Mouse (Mus musculus) forebrain, embryonic 14.5 days (tissue): ENCODE results near the gene Olfr67. TPM values are rescaled to one million over a fixed set of nuclear protein-coding genes. Genes with fewer than 3 reads are reported as not detected.
"Not testable (repeated sequence)": the region's sequence is repeated elsewhere in the genome, so short reads cannot be mapped to it uniquely, and the experiment has no call there.

Experiments used
- ATAC-seq: fragments of 200-750 bp; cut with Nextera tagmentation; 2 replicates; pipeline ENCODE4 v1.8.0; 2017; ENCODE audit warnings: mild to moderate bottlenecking, moderate library complexity
- DNase-seq: peaks from one replicate; pipeline ENCODE4 v3.0.0-alpha.2; 2015; ENCODE audit warnings: low spot score
- H3K27ac ChIP-seq: fragments of 300-500 bp; sonication (generic); 2 replicates; pipeline ENCODE4 v1.5.1; 2014; ENCODE audit warnings: low read depth, mild to moderate bottlenecking, control low read depth, low read length, moderate library complexity
- H3K27me3 ChIP-seq: fragments of 300-500 bp; sonication (generic); replicated peaks from 2 replicates; pipeline ENCODE4 v1.6.1; 2014; ENCODE audit warnings: low read length, control low read depth, mixed read lengths; ENCODE audit not compliant: control insufficient read depth, insufficient read depth
- H3K36me3 ChIP-seq: fragments of 300-500 bp; sonication (generic); 2 replicates; pipeline ENCODE4 v1.6.1; 2014; ENCODE audit warnings: low read length, control low read depth; ENCODE audit not compliant: control insufficient read depth, insufficient read depth
- H3K4me1 ChIP-seq: fragments of 300-500 bp; sonication (generic); 2 replicates; pipeline ENCODE4 v1.6.1; 2014; ENCODE audit warnings: antibody characterized with exemption, low read length, control low read depth; ENCODE audit not compliant: control insufficient read depth, insufficient read depth
- H3K4me2 ChIP-seq: fragments of 300-500 bp; sonication (generic); 2 replicates; pipeline ENCODE4 v1.6.1; 2014; ENCODE audit warnings: mild to moderate bottlenecking, control low read depth, low read length
- H3K4me3 ChIP-seq: fragments of 300-500 bp; sonication (generic); 2 replicates; pipeline ENCODE4 v1.5.1; 2014; ENCODE audit warnings: low read depth, low read length, control low read depth
- H3K9ac ChIP-seq: fragments of 300-500 bp; sonication (generic); 2 replicates; pipeline ENCODE4 v1.6.1; 2014; ENCODE audit warnings: mild to moderate bottlenecking, low read length, control low read depth, moderate library complexity
- H3K9me3 ChIP-seq: fragments of 300-500 bp; sonication (generic); replicated peaks from 2 replicates; pipeline ENCODE4 v1.6.1; 2016; ENCODE audit warnings: low read length, control low read depth, mixed read lengths; ENCODE audit not compliant: control insufficient read depth
- WGBS: fragments of 180-500 bp; shearing (Covaris S2); extraction: QIAGEN DNeasy Blood & Tissue Kit; methylation state at CpG from one replicate; pipeline ENCODE4 v1.1.7; 2014; 5-methylcytosine and 5-hydroxymethylcytosine counted together
- polyA plus RNA-seq: library from polyadenylated mRNA; unstranded; fragments of >200 nt; fragmentation: Nextera tagmentation; extraction: Ambion mirVana; gene quantifications from 2 replicates; pipeline ENCODE4 v1.2.1, GENCODE M21; 2014

The Olfr67 gene
- polyA plus RNA-seq, 1 experiment from 2014 or later, result not detected

GRCm38 (mm10) chr7:103792669-103793388 is 1.2 kb upstream of the Olfr67 start:
- no peak for ATAC-seq

GRCm38 (mm10) chr7:103779598-103779997 is 12.0 kb downstream of the Olfr67 start, which contains the start of gene Olfr68:
Olfr68 (minus strand) TSS chr7:103779698.
- H3K4me3 ChIP-seq, result no peak within 1 kb of the TSS
- H3K27me3 ChIP-seq, result no peaks in the 10 kb centered on the region
- ATAC-seq, result no peak
- H3K4me2 ChIP-seq, result no peak within 1 kb of the TSS
- no peak for DNase-seq
- H3K4me1 ChIP-seq, result no peaks in the 10 kb centered on the region
- no peaks in the 10 kb centered on the region for H3K36me3 ChIP-seq
- no peaks in the 10 kb centered on the region for H3K9me3 ChIP-seq
- H3K9ac ChIP-seq, result no peak within 1 kb of the TSS
- no peak within 1 kb of the TSS for H3K27ac ChIP-seq
- 72% methylated on average over 3 of the region's 3 CpGs for WGBS

More at GRCm38 (mm10) chr7:103792669-103793388, 1.2 kb upstream of the Olfr67 start:
- H3K9me3 ChIP-seq, result no peaks in the 10 kb centered on the region
- no peaks in the 10 kb centered on the region for H3K36me3 ChIP-seq
- no peak overlapping the region for H3K27ac ChIP-seq
- no peak overlapping the region for H3K4me3 ChIP-seq
- DNase-seq, result no peak
- H3K4me2 ChIP-seq, result no peak overlapping the region
- no peaks in the 10 kb centered on the region for H3K4me1 ChIP-seq
- WGBS, result 29% methylated on average over 4 of the region's 4 CpGs
- H3K27me3 ChIP-seq, result no peaks in the 10 kb centered on the region
- no peak overlapping the region for H3K9ac ChIP-seq

GRCm38 (mm10) chr7:103777652-103778051 is 14.0 kb downstream of the Olfr67 start:
- not testable (repeated sequence) for H3K9ac ChIP-seq, H3K27me3 ChIP-seq, H3K36me3 ChIP-seq, H3K4me1 ChIP-seq, H3K4me3 ChIP-seq, H3K9me3 ChIP-seq, DNase-seq, H3K4me2 ChIP-seq, H3K27ac ChIP-seq, ATAC-seq
- WGBS, result 88% methylated on average over 3 of the region's 4 CpGs

GRCm38 (mm10) chr7:103771494-103771893 is 20.1 kb downstream of the Olfr67 start, which contains the start of gene Olfr69:
Olfr69 (minus strand) TSS chr7:103771594.
- no peak within 1 kb of the TSS for H3K4me2 ChIP-seq
- ATAC-seq, result no peak
- no peak within 1 kb of the TSS for H3K9ac ChIP-seq
- no peaks in the 10 kb centered on the region for H3K36me3 ChIP-seq
- no peak within 1 kb of the TSS for H3K27ac ChIP-seq
- H3K4me1 ChIP-seq, result no peaks in the 10 kb centered on the region
- no peaks in the 10 kb centered on the region for H3K27me3 ChIP-seq
- no peak within 1 kb of the TSS for H3K4me3 ChIP-seq
- WGBS, result 78% methylated on average over 2 of the region's 2 CpGs
- no peak for DNase-seq
- H3K9me3 ChIP-seq, result no peaks in the 10 kb centered on the region

GRCm38 (mm10) chr7:103767687-103768086 is 23.9 kb downstream of the Olfr67 start:
- not testable (repeated sequence) for H3K36me3 ChIP-seq, H3K4me3 ChIP-seq, DNase-seq, ATAC-seq, H3K27ac ChIP-seq, H3K27me3 ChIP-seq, H3K4me1 ChIP-seq, H3K9me3 ChIP-seq, H3K4me2 ChIP-seq, H3K9ac ChIP-seq
- 97% methylated on average over 6 of the region's 6 CpGs for WGBS

GRCm38 (mm10) chr7:103762212-103762611 is 29.4 kb downstream of the Olfr67 start:
- H3K9ac ChIP-seq, DNase-seq, H3K27ac ChIP-seq, H3K9me3 ChIP-seq, H3K4me1 ChIP-seq, H3K27me3 ChIP-seq, ATAC-seq, H3K36me3 ChIP-seq, H3K4me2 ChIP-seq, H3K4me3 ChIP-seq: not testable (repeated sequence)
- WGBS, result 86% methylated on average over 6 of the region's 6 CpGs

- Histone ChIP-seq H3K9me3 (no peaks in the 10 kb centered on the region), H3K27ac (no peak within 1 kb of the TSS), H3K36me3 (no peaks in the 10 kb centered on the region), H3K4me3 (no peak within 1 kb of the TSS), H3K4me2 (no peak within 1 kb of the TSS), H3K9ac (no peak within 1 kb of the TSS), H3K27me3 (no peaks in the 10 kb centered on the region), H3K4me1 (no peaks in the 10 kb centered on the region)
- DNase-seq (no peak), ATAC-seq (no peak)
- WGBS, result 45% methylated on average over 2 of the region's 2 CpGs
Measured at GRCm38 (mm10) chr7:103757233-103757632, 34.4 kb downstream of the Olfr67 start, which contains the start of gene Olfr630. Olfr630 (minus strand) TSS chr7:103757333.

- H3K9me3 ChIP-seq, result no peaks in the 10 kb centered on the region
Measured at GRCm38 (mm10) chr7:103744843-103745242, 46.8 kb downstream of the Olfr67 start, which contains the start of gene Olfr629. Olfr629 (minus strand) TSS chr7:103744943.

More at GRCm38 (mm10) chr7:103744843-103745242, 46.8 kb downstream of the Olfr67 start, which contains the start of gene Olfr629:
- ATAC-seq (no peak), DNase-seq (no peak)
- no peak within 1 kb of the TSS for H3K4me2 ChIP-seq
- H3K36me3 ChIP-seq, result no peaks in the 10 kb centered on the region
- no peaks in the 10 kb centered on the region for H3K4me1 ChIP-seq
- H3K9ac ChIP-seq, result no peak within 1 kb of the TSS
- 77% methylated on average over 2 of the region's 2 CpGs for WGBS
- H3K27me3 ChIP-seq, result no peaks in the 10 kb centered on the region
- H3K4me3 ChIP-seq, result no peak within 1 kb of the TSS
- no peak within 1 kb of the TSS for H3K27ac ChIP-seq
